Mouse (Mus musculus) right cerebral cortex, postnatal 14 days (tissue): ENCODE measurements around the gene Spata31d1c.

Experiments used
- DNase-seq: peaks from one replicate; pipeline ENCODE4 v3.0.0; 2022

The Spata31d1c gene

GRCm38 (mm10) chr13:65032758-65033157, at the start of gene Spata31d1c:
Spata31d1c (plus strand) TSS chr13:65033058.
- DNase-seq = no peak

- no peak for DNase-seq
These were observed 44.0 kb upstream of the Spata31d1c start for GRCm38 (mm10) chr13:64988828-64989227.

GRCm38 (mm10) chr13:65005414-65005813, 27.4 kb upstream of the Spata31d1c start:
- DNase-seq = no peak

GRCm38 (mm10) chr13:65006760-65007159, 26.1 kb upstream of the Spata31d1c start:
- DNase-seq = no peak

GRCm38 (mm10) chr13:65007971-65008370, 24.9 kb upstream of the Spata31d1c start:
- no peak for DNase-seq

GRCm38 (mm10) chr13:65011052-65011738, 21.7 kb upstream of the Spata31d1c start:
- no peak for DNase-seq

- DNase-seq = no peak
These were observed 2.2 kb downstream of the Spata31d1c start for GRCm38 (mm10) chr13:65035057-65035456.

GRCm38 (mm10) chr13:65052660-65053059, 19.8 kb downstream of the Spata31d1c start, which contains the start of gene Prss47:
Prss47 (minus strand) TSS chr13:65052760.
- DNase-seq = no peak

GRCm38 (mm10) chr13:65069969-65070368, 37.1 kb downstream of the Spata31d1c start:
- DNase-seq = no peak
